22 mouse cellular contexts compared by ENCODE assay signal in the genomic region with DNA sequence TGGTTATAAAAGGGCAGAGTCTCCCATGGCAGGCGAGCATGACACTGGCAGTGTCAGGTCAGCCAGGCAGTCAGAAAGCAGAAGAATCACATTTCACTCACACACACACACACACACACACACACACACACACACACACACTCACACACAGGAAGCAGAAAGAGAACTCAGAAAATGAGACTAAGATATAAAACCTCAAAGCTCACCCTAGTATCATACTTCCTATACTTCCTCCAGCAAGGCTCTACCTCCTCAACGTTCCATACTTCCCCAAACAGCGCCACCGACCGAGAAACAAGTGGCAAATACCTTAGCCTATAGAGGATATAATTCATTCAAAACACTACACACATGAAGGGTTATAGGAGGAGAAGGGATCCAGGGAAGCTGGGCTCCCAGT. TPM values are rescaled to one million over a fixed set of nuclear protein-coding genes. Genes with fewer than 3 reads are reported as not detected.
A peak's percentile ranks its signal among the peaks of the same experiment; 100 is the strongest.
DNase-seq lines count a peak whose midpoint lies in the region; ATAC-seq and TF ChIP-seq lines count a peak whose summit lies in the region.
"Had no signal": no experiment of that assay in that cellular context is flagged by ENCODE, and none has a peak within 500 bp of the region (broad histone marks: within the 10 kb centered on the region; RNA-seq: fewer than 3 reads in every experiment).

No protein-coding gene starts in this region.

- ATAC-seq in kidney, embryonic 15.5 days (replicated peaks; ENCODE audit: low FRiP score): no peak
- ATAC-seq in granulocyte monocyte progenitor cell, adult 5-6 weeks (replicated peaks; ENCODE audit: poor library complexity, severe bottlenecking): peak; percentile 91
- ATAC-seq in liver, embryonic 12.5 days: no peak
- ATAC-seq in intestine, embryonic 15.5 days: no peak
- ATAC-seq: forebrain, embryonic 16.5 days; liver, postnatal 0 days; midbrain, embryonic 16.5 days had no signal

- no peak overlapping the region for H3K4me2 ChIP-seq in kidney, embryonic 15.5 days
- H3K4me2 ChIP-seq in liver, embryonic 12.5 days: no peak overlapping the region
- H3K4me2 ChIP-seq in intestine, embryonic 15.5 days (replicated peaks): no peak overlapping the region
- H3K4me2 ChIP-seq: stomach, embryonic 15.5 days had no signal

- peaks cover 34% of the 10 kb centered on the region for H3K4me1 ChIP-seq in kidney, embryonic 15.5 days
- no peaks in the 10 kb centered on the region for H3K4me1 ChIP-seq in kidney, adult 2 months (ENCODE audit: control insufficient read depth, insufficient read depth, low read length)
- H3K4me1 ChIP-seq in liver, embryonic 12.5 days: no peaks in the 10 kb centered on the region
- 0 out of 2 replicates have a peak, but pooled peaks cover 2% of the 10 kb centered on the region for H3K4me1 ChIP-seq in intestine, embryonic 15.5 days (replicated peaks)
- H3K4me1 ChIP-seq: stomach, embryonic 15.5 days had no signal

- no peak for TF ChIP-seq CTCF in kidney, adult 2 months (conservative IDR thresholded peaks at IDR 0.05; ENCODE audit: insufficient read depth, insufficient read length, low read depth, low read length)

- no peak overlapping the region for H3K9ac ChIP-seq in kidney, embryonic 15.5 days
- no peak overlapping the region for H3K9ac ChIP-seq in liver, embryonic 12.5 days
- H3K9ac ChIP-seq in intestine, embryonic 15.5 days: no peak overlapping the region
- H3K9ac ChIP-seq: liver, postnatal 0 days; stomach, embryonic 15.5 days had no signal

- H3K9me3 ChIP-seq in kidney, embryonic 15.5 days (replicated peaks): no peaks in the 10 kb centered on the region
- H3K9me3 ChIP-seq in liver, embryonic 12.5 days (replicated peaks): no peaks in the 10 kb centered on the region
- no peaks in the 10 kb centered on the region for H3K9me3 ChIP-seq in intestine, embryonic 15.5 days
- H3K9me3 ChIP-seq: stomach, embryonic 15.5 days had no signal

- 53% methylated on average over 5 of the region's 5 CpGs for WGBS in kidney, embryonic 15.5 days
- 53% methylated on average over 5 of the region's 5 CpGs for WGBS in kidney, adult 2 months
- 29% methylated on average over 5 of the region's 5 CpGs for WGBS in liver, embryonic 12.5 days (ENCODE audit: insufficient replicate concordance)
- 77% methylated on average over 5 of the region's 5 CpGs for WGBS in intestine, embryonic 15.5 days

- peak overlapping the region; percentile 72; the same call in 1 of the 2 replicates for H3K27ac ChIP-seq in kidney, embryonic 15.5 days
- H3K27ac ChIP-seq in kidney, adult 2 months (ENCODE audit: insufficient read depth, low read depth, low read length): no peak overlapping the region
- no peak overlapping the region for H3K27ac ChIP-seq in liver, embryonic 12.5 days
- H3K27ac ChIP-seq in intestine, embryonic 15.5 days: no peak overlapping the region
- H3K27ac ChIP-seq: left cerebral cortex, adult 2 months; stomach, embryonic 15.5 days had no signal

- DNase-seq in kidney, adult 2 months: no peak
- peak; percentile 8 for DNase-seq in CD4-positive helper T cell, adult 2 months (ENCODE audit: low read depth, low spot score)
- peak; percentile 32 for DNase-seq in thymus, postnatal 25 days
- DNase-seq: adrenal gland, postnatal 10 days; B cell, adult 2 months; cerebellum, adult 9-10 months; embryo, embryonic 11 days; heart, adult 11 months; kidney, postnatal 36 days; left cerebral cortex, postnatal 4 days; liver; liver, postnatal 0 days; lung, postnatal 14 days; right cerebral cortex, postnatal 25 days had no signal

- H3K27me3 ChIP-seq in kidney, embryonic 15.5 days: no peaks in the 10 kb centered on the region
- H3K27me3 ChIP-seq in kidney, adult 2 months (replicated peaks; ENCODE audit: control insufficient read depth, insufficient read depth, low read length): no peaks in the 10 kb centered on the region
- no peaks in the 10 kb centered on the region for H3K27me3 ChIP-seq in liver, embryonic 12.5 days (replicated peaks)
- H3K27me3 ChIP-seq in intestine, embryonic 15.5 days (replicated peaks): no peaks in the 10 kb centered on the region
- H3K27me3 ChIP-seq: stomach, embryonic 15.5 days had no signal

- H3K36me3 ChIP-seq in kidney, embryonic 15.5 days: no peaks in the 10 kb centered on the region
- no peaks in the 10 kb centered on the region for H3K36me3 ChIP-seq in kidney, adult 2 months (ENCODE audit: control insufficient read depth, insufficient read depth, low read length)
- no peaks in the 10 kb centered on the region for H3K36me3 ChIP-seq in liver, embryonic 12.5 days
- H3K36me3 ChIP-seq in intestine, embryonic 15.5 days: no peaks in the 10 kb centered on the region
- H3K36me3 ChIP-seq: stomach, embryonic 15.5 days had no signal

- TF ChIP-seq POLR2A in kidney, adult 2 months (IDR thresholded peaks at IDR 0.05; ENCODE audit: low read depth, low read length): no peak

- H3K4me3 ChIP-seq in kidney, embryonic 15.5 days (replicated peaks): no peak overlapping the region
- no peak overlapping the region for H3K4me3 ChIP-seq in kidney, adult 2 months (ENCODE audit: insufficient read depth, low read depth, low read length)
- H3K4me3 ChIP-seq in liver, embryonic 12.5 days: no peak overlapping the region
- no peak overlapping the region for H3K4me3 ChIP-seq in intestine, embryonic 15.5 days (replicated peaks)
- H3K4me3 ChIP-seq: left cerebral cortex, adult 2 months; stomach, embryonic 15.5 days had no signal

RNA-seq across cellular contexts. Expression of gene Rpl10-ps3, which starts 18.5 kb away (rescaled TPM):
- 231 and 320 TPM in 2 replicates for polyA plus RNA-seq in kidney, embryonic 15.5 days (2015; fragmentation: Nextera tagmentation; extraction: Ambion mirVana)
- 97.7 and 121 TPM in 2 replicates for polyA plus RNA-seq in kidney, adult 2 months (2012; rRNA removed)
- 525 and 847 TPM in 2 replicates for total RNA-seq in granulocyte monocyte progenitor cell, adult 5-6 weeks (2014; fragmentation: Nextera tagmentation)
- 296 and 372 TPM in 2 replicates for total RNA-seq in granulocyte monocyte progenitor cell, adult 5-6 weeks (2017)
- 241 and 251 TPM in 2 replicates for polyA plus RNA-seq in liver, embryonic 12.5 days (2016; fragmentation: Nextera tagmentation; extraction: Ambion mirVana)
- polyA plus RNA-seq in intestine, embryonic 15.5 days (2015; fragmentation: Nextera tagmentation; extraction: Ambion mirVana): 292 and 375 TPM in 2 replicates
